Mouse (Mus musculus): ENCODE measurements around the gene Sod1. TPM values are rescaled to one million over a fixed set of nuclear protein-coding genes. Genes with fewer than 3 reads are reported as not detected.

The Sod1 gene
- polyA plus RNA-seq, 1 experiment: 913 TPM

DNA sequence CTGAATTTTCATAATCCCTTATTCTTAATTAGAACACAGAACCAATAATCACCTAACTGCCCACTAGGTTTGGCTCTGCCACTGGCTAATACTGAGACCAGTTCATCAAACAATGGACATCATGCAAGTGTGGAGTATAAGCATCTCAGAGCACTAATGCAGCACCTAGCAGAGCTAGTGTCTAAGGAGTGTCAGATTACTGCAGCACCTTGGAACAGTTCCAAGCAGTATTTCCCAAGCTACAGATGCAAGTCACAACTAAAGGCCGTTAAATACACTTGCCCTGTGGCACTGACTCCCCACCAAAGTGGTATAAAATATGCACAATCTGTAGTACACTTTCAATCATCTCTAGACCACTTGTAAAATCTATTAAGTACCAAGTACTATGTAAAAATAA lies 46.0 kb downstream of the Sod1 start:
- Histone ChIP-seq H3K9me3 (no peaks in the 10 kb centered on the region), H3K36me3 (replicated peaks; ENCODE audit: low read length) (peaks cover 13% of the 10 kb centered on the region), H3K27me3 (replicated peaks) (no peaks in the 10 kb centered on the region), H3K4me1 (peaks cover 61% of the 10 kb centered on the region), H3K4me3 (replicated peaks) (no peak overlapping the region)
- TF ChIP-seq FLI1 (IDR thresholded peaks at IDR 0.05; ENCODE audit: low read length): no peak
- TF ChIP-seq GATA1 (IDR thresholded peaks at IDR 0.05; ENCODE audit: borderline replicate concordance, low read length): no peak

DNA sequence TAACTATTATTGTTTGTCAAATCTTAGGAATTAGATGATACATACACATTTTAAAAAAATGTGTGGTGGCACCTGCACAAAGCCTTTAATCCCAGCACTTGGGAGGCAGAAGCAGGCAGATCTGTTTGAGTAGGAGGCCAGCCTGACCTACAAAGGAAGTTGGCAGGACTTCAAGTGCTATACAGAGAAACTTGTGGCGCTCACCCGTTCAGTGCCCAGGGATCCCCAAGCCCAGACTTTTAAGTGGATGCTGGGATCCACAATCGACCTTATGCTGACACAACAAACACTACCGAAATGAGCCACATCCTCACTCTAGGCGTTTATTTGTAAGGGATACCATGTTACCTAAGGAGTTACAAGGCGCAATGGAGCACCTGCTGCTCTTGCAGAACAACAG lies 55.0 kb downstream of the Sod1 start:
- no peaks in the 10 kb centered on the region for H3K27me3 ChIP-seq (replicated peaks)
- H3K4me1 ChIP-seq: peaks cover 69% of the 10 kb centered on the region
- H3K4me3 ChIP-seq (replicated peaks): no peak overlapping the region
- H3K36me3 ChIP-seq (replicated peaks; ENCODE audit: low read length): peaks cover 10% of the 10 kb centered on the region
- TF ChIP-seq FLI1 (IDR thresholded peaks at IDR 0.05; ENCODE audit: low read length) (no peak), GATA1 (IDR thresholded peaks at IDR 0.05; ENCODE audit: borderline replicate concordance, low read length) (no peak)
- H3K9me3 ChIP-seq: no peaks in the 10 kb centered on the region

Other genes starting within 250 kb of the Sod1 start
- 7.7 and 10.1 TPM in 2 replicates for gene Tiam1, start 77.0 kb upstream of the Sod1 start, polyA plus RNA-seq (2012; ENCODE audit: insufficient read depth, low replicate concordance)
- 64.5 and 82.0 TPM in 2 replicates for gene Scaf4, start 63.7 kb downstream of the Sod1 start, polyA plus RNA-seq (2012; ENCODE audit: insufficient read depth, low replicate concordance)
- 0.07 TPM in 1 of 2 replicates, not detected in the other for gene Hunk, start 165.3 kb downstream of the Sod1 start, polyA plus RNA-seq (2012; ENCODE audit: insufficient read depth, low replicate concordance)

All from megakaryocyte, embryonic 14.5 days (primary cell).